Mouse (Mus musculus): ENCODE measurements at regions not wholly inside any gene's neighbourhood (a gene's known extent, or its start where the extent isn't known, plus 50 kb on each side); places are given as distances from the start of the nearest gene placed in this dataset.

GRCm38 (mm10) chr8:62752725-62753430 lies 197.9 kb upstream of the Spock3 start:
- DNase-seq (ENCODE audit: inconsistent ontology term), result peak; percentile 77

- peak; percentile 65 for DNase-seq (ENCODE audit: inconsistent ontology term)
Observed at GRCm38 (mm10) chr8:62773766-62774165, 177.0 kb upstream of the Spock3 start.

GRCm38 (mm10) chr8:62804467-62804866 lies 146.3 kb upstream of the Spock3 start:
- no peak for DNase-seq (ENCODE audit: inconsistent ontology term)

Measured in Muller cell, postnatal 12 days (primary cell).